Mouse (Mus musculus) cortical plate, adult 2 months (tissue): ENCODE results near the gene Ctse.

Experiments used
- CTCF ChIP-seq: fragments of 200-500 bp; IDR thresholded peaks from 2 replicates; pipeline ENCODE4 v1.5.1; 2011; ENCODE audit warnings: mild to moderate bottlenecking, control low read depth, low read length; ENCODE audit not compliant: insufficient read depth; ENCODE audit errors: extremely low read depth
- POLR2A ChIP-seq: fragments of 200-500 bp; IDR thresholded peaks from 2 replicates; pipeline ENCODE4 v1.6.1; 2011; ENCODE audit warnings: mild to moderate bottlenecking, low read length, control low read depth; ENCODE audit not compliant: insufficient read depth; ENCODE audit errors: extremely low read depth

- TF ChIP-seq CTCF: no peak
- TF ChIP-seq POLR2A: no peak
Observed at GRCm38 (mm10) chr1:131688475-131688874, 50.4 kb downstream of the Ctse start, which contains the start of gene Rab7b.
